In the genomic region with DNA sequence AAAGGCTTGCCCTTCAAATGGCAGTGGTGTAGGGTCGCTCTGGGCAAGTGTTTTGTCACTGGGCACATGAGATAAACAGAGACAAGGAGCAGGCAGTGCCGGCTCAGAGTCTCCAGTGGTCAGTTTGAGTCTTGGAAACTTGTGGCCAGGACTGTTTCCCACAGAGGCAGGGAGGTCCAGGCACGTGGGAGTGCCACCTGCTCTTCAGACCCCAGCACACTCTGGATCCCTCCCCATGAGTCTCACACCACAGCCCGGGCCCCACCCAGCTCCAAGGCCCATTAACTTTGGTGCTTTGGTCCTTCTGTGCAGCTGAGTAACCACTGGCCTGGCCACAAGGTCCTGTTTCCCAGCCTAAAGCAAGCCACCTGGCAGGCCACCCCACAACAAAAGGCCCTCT, we compare ENCODE assay signal across 15 mouse cellular contexts. TPM values are rescaled to one million over a fixed set of nuclear protein-coding genes. Genes with fewer than 3 reads are reported as not detected.
DNase-seq lines count a peak whose midpoint lies in the region; ATAC-seq and TF ChIP-seq lines count a peak whose summit lies in the region.
"Had no signal": no experiment of that assay in that cellular context is flagged by ENCODE, and none has a peak within 500 bp of the region (broad histone marks: within the 10 kb centered on the region; RNA-seq: fewer than 3 reads in every experiment).

No protein-coding gene starts in this region.

- peaks cover 50% of the 10 kb centered on the region for H3K79me2 ChIP-seq in myocyte (ENCODE audit: control insufficient read depth, insufficient read depth)

- TF ChIP-seq POLR2A in myocyte (IDR thresholded peaks at IDR 0.05; ENCODE audit: insufficient read length, low read depth), result peak; percentile 6

- H3K9ac ChIP-seq in forebrain, embryonic 12.5 days, result no peak overlapping the region
- H3K9ac ChIP-seq in forebrain, postnatal 0 days, result no peak overlapping the region
- H3K9ac ChIP-seq: heart, embryonic 13.5 days had no signal

- no peak for DNase-seq in forebrain, postnatal 0 days
- peak; percentile 19 for DNase-seq in kidney, adult 9 months
- DNase-seq in kidney, postnatal 14 days, result no peak
- DNase-seq in limb, embryonic 10.5 days (ENCODE audit: low spot score), result no peak
- DNase-seq in frontal cortex, postnatal 10 days (ENCODE audit: low spot score in 2 of 2), result no peak
- no peak for DNase-seq in right cerebral cortex, postnatal 25 days
- DNase-seq: cerebellum, postnatal 36 days; liver; spleen, adult 18-20 months; thymus, postnatal 36 days had no signal

- H3K27ac ChIP-seq in forebrain, embryonic 12.5 days, result 0 out of 2 replicates have a peak overlapping the region, but pooled peaks have one; percentile 8
- H3K27ac ChIP-seq in forebrain, postnatal 0 days (ENCODE audit: low read depth, low read length), result no peak overlapping the region
- peak overlapping the region; percentile 61 for H3K27ac ChIP-seq in limb, embryonic 10.5 days
- H3K27ac ChIP-seq: heart, embryonic 13.5 days; left cerebral cortex, adult 2 months; macrophage had no signal

- H3ac ChIP-seq in myocyte (ENCODE audit: control insufficient read depth, insufficient read length), result no peak overlapping the region

- no peak for ATAC-seq in forebrain, embryonic 12.5 days (ENCODE audit: low FRiP score)
- no peak for ATAC-seq in forebrain, postnatal 0 days

- TF ChIP-seq CTCF in forebrain, postnatal 0 days (IDR thresholded peaks at IDR 0.05; ENCODE audit: low read depth), result no peak

- peaks cover 13% of the 10 kb centered on the region for H3K4me1 ChIP-seq in forebrain, embryonic 12.5 days
- peaks cover 9% of the 10 kb centered on the region for H3K4me1 ChIP-seq in forebrain, postnatal 0 days (ENCODE audit: insufficient read depth)
- peaks cover 56% of the 10 kb centered on the region for H3K4me1 ChIP-seq in limb, embryonic 10.5 days

- H3K4me2 ChIP-seq in forebrain, embryonic 12.5 days, result no peak overlapping the region
- H3K4me2 ChIP-seq in forebrain, postnatal 0 days (ENCODE audit: low read depth), result no peak overlapping the region
- H3K4me2 ChIP-seq in myocyte (ENCODE audit: low read depth), result peak overlapping the region; percentile 57
- H3K4me2 ChIP-seq: heart, embryonic 13.5 days had no signal

- no peaks in the 10 kb centered on the region for H3K9me3 ChIP-seq in forebrain, embryonic 12.5 days
- no peaks in the 10 kb centered on the region for H3K9me3 ChIP-seq in forebrain, postnatal 0 days (ENCODE audit: low read length)
- no peaks in the 10 kb centered on the region for H3K9me3 ChIP-seq in limb, embryonic 10.5 days (replicated peaks)
- H3K9me3 ChIP-seq: heart, embryonic 13.5 days had no signal

- peaks cover 21% of the 10 kb centered on the region for H3K36me3 ChIP-seq in forebrain, embryonic 12.5 days (replicated peaks)
- peaks cover 23% of the 10 kb centered on the region for H3K36me3 ChIP-seq in forebrain, postnatal 0 days (ENCODE audit: insufficient read depth)
- H3K36me3 ChIP-seq in limb, embryonic 10.5 days, result peaks cover 43% of the 10 kb centered on the region
- H3K36me3 ChIP-seq in myocyte (ENCODE audit: control insufficient read depth, insufficient read depth), result peaks cover 25% of the 10 kb centered on the region

- no peak overlapping the region for H3K4me3 ChIP-seq in forebrain, embryonic 12.5 days (replicated peaks)
- no peak overlapping the region for H3K4me3 ChIP-seq in forebrain, postnatal 0 days (ENCODE audit: low read depth, low read length)
- no peak overlapping the region for H3K4me3 ChIP-seq in limb, embryonic 10.5 days
- H3K4me3 ChIP-seq in myocyte, result no peak overlapping the region
- H3K4me3 ChIP-seq: heart, embryonic 13.5 days; left cerebral cortex, adult 2 months had no signal

- H3K27me3 ChIP-seq in forebrain, embryonic 12.5 days, result no peaks in the 10 kb centered on the region
- H3K27me3 ChIP-seq in forebrain, postnatal 0 days (ENCODE audit: insufficient read depth, low read length), result no peaks in the 10 kb centered on the region
- H3K27me3 ChIP-seq in limb, embryonic 10.5 days (ENCODE audit: low read depth, poor library complexity, severe bottlenecking), result no peaks in the 10 kb centered on the region
- no peaks in the 10 kb centered on the region for H3K27me3 ChIP-seq in myocyte (ENCODE audit: control insufficient read depth, insufficient read depth, insufficient read length)
- H3K27me3 ChIP-seq: heart, embryonic 13.5 days had no signal

- 69% methylated on average over 4 of the region's 4 CpGs for whole genome bisulfite sequencing in forebrain, embryonic 12.5 days
- WGBS in forebrain, postnatal 0 days, result 82% methylated on average over 4 of the region's 4 CpGs
- 71% methylated on average over 4 of the region's 4 CpGs for WGBS in limb, embryonic 10.5 days

TF ChIP-seq in myocyte, 11 proteins besides CTCF, POLR2A, EP300 and RAD21:
- TF ChIP-seq TCF3 (IDR thresholded peaks at IDR 0.05; ENCODE audit: insufficient read length, low read depth) (peak; percentile 83), USF1 (IDR thresholded peaks at IDR 0.05; ENCODE audit: low read depth) (peak; percentile 46), TCF12 (IDR thresholded peaks at IDR 0.05; ENCODE audit: insufficient read depth, poor library complexity, severe bottlenecking) (peak; percentile 67), MYOG (IDR thresholded peaks at IDR 0.05; ENCODE audit: control insufficient read depth in 1 of 3, insufficient read depth in 1 of 3, insufficient read length in 2 of 3, low read depth in 2 of 3) (peak; percentile 53 to 96 (median 78)), MYOD1 (IDR thresholded peaks at IDR 0.05; ENCODE audit: control insufficient read depth in 1 of 3, insufficient read length in 2 of 3, low read depth in 2 of 3) (peak in 2 of 3 experiments; percentile 85 to 94), CEBPB (IDR thresholded peaks at IDR 0.05; ENCODE audit: insufficient read depth, poor library complexity, severe bottlenecking) (no peak), SRF (IDR thresholded peaks at IDR 0.05; ENCODE audit: control insufficient read depth, insufficient read length, low read depth) (no peak)

RNA-seq across cellular contexts. Expression of gene Cep295nl, which starts 20.3 kb away (rescaled TPM):
- 0.32 and 0.41 TPM in 2 replicates for polyA plus RNA-seq in forebrain, embryonic 12.5 days (2016; fragmentation: Nextera tagmentation; extraction: Ambion mirVana)
- total RNA-seq in forebrain, postnatal 0 days (2014; rRNA removed), result 0.33 and 1.5 TPM in 2 replicates
- 0.14 and 0.21 TPM in 2 replicates for polyA plus RNA-seq in forebrain, postnatal 0 days (2015; fragmentation: Nextera tagmentation; extraction: Ambion mirVana)
- polyA plus RNA-seq in limb, embryonic 10.5 days (2016; fragmentation: Nextera tagmentation; extraction: Ambion mirVana), result 0.61 and 1.1 TPM in 2 replicates
- polyA plus RNA-seq in myocyte (2012; fragmentation: generic; extraction: Trizol), result 0.60 TPM

RNA-seq across cellular contexts. Expression of gene Usp36, which starts 31.9 kb away (rescaled TPM):
- polyA plus RNA-seq in forebrain, embryonic 12.5 days (2016; fragmentation: Nextera tagmentation; extraction: Ambion mirVana), result 17.1 and 19.6 TPM in 2 replicates
- total RNA-seq in forebrain, postnatal 0 days (2014; rRNA removed), result 17.1 and 22.1 TPM in 2 replicates
- 6.7 and 9.5 TPM in 2 replicates for polyA plus RNA-seq in forebrain, postnatal 0 days (2015; fragmentation: Nextera tagmentation; extraction: Ambion mirVana)
- polyA plus RNA-seq in limb, embryonic 10.5 days (2016; fragmentation: Nextera tagmentation; extraction: Ambion mirVana), result 25.6 and 27.4 TPM in 2 replicates
- 19.5 TPM for polyA plus RNA-seq in myocyte (2012; fragmentation: generic; extraction: Trizol)

RNA-seq across cellular contexts. Expression of gene Timp2, which starts 33.6 kb away (rescaled TPM):
- polyA plus RNA-seq in forebrain, embryonic 12.5 days (2016; fragmentation: Nextera tagmentation; extraction: Ambion mirVana), result 47.0 and 48.0 TPM in 2 replicates
- 174 and 208 TPM in 2 replicates for total RNA-seq in forebrain, postnatal 0 days (2014; rRNA removed)
- 121 and 165 TPM in 2 replicates for polyA plus RNA-seq in forebrain, postnatal 0 days (2015; fragmentation: Nextera tagmentation; extraction: Ambion mirVana)
- 35.4 and 49.6 TPM in 2 replicates for polyA plus RNA-seq in limb, embryonic 10.5 days (2016; fragmentation: Nextera tagmentation; extraction: Ambion mirVana)
- 321 TPM for polyA plus RNA-seq in myocyte (2012; fragmentation: generic; extraction: Trizol)
